In genomic region chr14:60765025-60765424, GRCm38 (mm10) we compare ENCODE assay signal across 12 mouse cellular contexts. TPM values are rescaled to one million over a fixed set of nuclear protein-coding genes. Genes with fewer than 3 reads are reported as not detected.
DNase-seq lines count a peak whose midpoint lies in the region; ATAC-seq lines count a peak whose summit lies in the region.
"Had no signal": no experiment of that assay in that cellular context is flagged by ENCODE, and none has a peak within 500 bp of the region (broad histone marks: within the 10 kb centered on the region; RNA-seq: fewer than 3 reads in every experiment).

No protein-coding gene starts in this region.

- no peaks in the 10 kb centered on the region for H3K27me3 ChIP-seq in kidney, embryonic 15.5 days
- no peaks in the 10 kb centered on the region for H3K27me3 ChIP-seq in hindbrain, embryonic 13.5 days
- H3K27me3 ChIP-seq: neural tube, embryonic 12.5 days had no signal

- H3K79me2 ChIP-seq in macrophage (ENCODE audit: inconsistent target): no peaks in the 10 kb centered on the region

- H3K36me3 ChIP-seq in kidney, embryonic 15.5 days: peaks cover 34% of the 10 kb centered on the region
- no peaks in the 10 kb centered on the region for H3K36me3 ChIP-seq in macrophage (ENCODE audit: inconsistent target)
- peaks cover 22% of the 10 kb centered on the region for H3K36me3 ChIP-seq in hindbrain, embryonic 13.5 days
- H3K36me3 ChIP-seq: G1E had no signal

- H3K4me3 ChIP-seq in kidney, embryonic 15.5 days (replicated peaks): no peak overlapping the region
- H3K4me3 ChIP-seq in macrophage (ENCODE audit: inconsistent target): no peak overlapping the region
- no peak overlapping the region for H3K4me3 ChIP-seq in hindbrain, embryonic 13.5 days
- H3K4me3 ChIP-seq: neural tube, embryonic 12.5 days had no signal

- no peaks in the 10 kb centered on the region for H3K9me3 ChIP-seq in kidney, embryonic 15.5 days (replicated peaks)
- no peaks in the 10 kb centered on the region for H3K9me3 ChIP-seq in hindbrain, embryonic 13.5 days
- H3K9me3 ChIP-seq: G1E; neural tube, embryonic 12.5 days had no signal

- no peak for DNase-seq in kidney, adult 18-20 months
- DNase-seq in heart, adult 8-10 months (ENCODE audit: low spot score): peak; percentile 71
- DNase-seq in kidney, postnatal 14 days: peak; percentile 22
- DNase-seq in layer of hippocampus, postnatal 10 days (ENCODE audit: low spot score in 2 of 2): no peak
- no peak for DNase-seq in thymus, postnatal 4 days
- DNase-seq: layer of hippocampus, adult 9-11 months; right cerebral cortex, postnatal 25 days had no signal

- no peak for ATAC-seq in kidney, embryonic 15.5 days (replicated peaks; ENCODE audit: low FRiP score)
- no peak for ATAC-seq in hindbrain, embryonic 13.5 days (ENCODE audit: low FRiP score)

- 40% methylated on average over 2 of the region's 2 CpGs for WGBS in kidney, embryonic 15.5 days
- 82% methylated on average over 2 of the region's 2 CpGs for WGBS in macrophage (ENCODE audit: missing documents)
- WGBS in hindbrain, embryonic 13.5 days: 59% methylated on average over 2 of the region's 2 CpGs

- H3K27ac ChIP-seq in kidney, embryonic 15.5 days: peak overlapping the region; percentile 32; the same call in 1 of the 2 replicates
- 0 out of 2 replicates have a peak overlapping the region, but pooled peaks have one; percentile 12 for H3K27ac ChIP-seq in macrophage
- no peak overlapping the region for H3K27ac ChIP-seq in hindbrain, embryonic 13.5 days
- H3K27ac ChIP-seq: neural tube, embryonic 12.5 days had no signal

- no peak overlapping the region for H3K4me2 ChIP-seq in kidney, embryonic 15.5 days
- H3K4me2 ChIP-seq in hindbrain, embryonic 13.5 days: no peak overlapping the region
- H3K4me2 ChIP-seq: neural tube, embryonic 12.5 days had no signal

- H3K4me1 ChIP-seq in kidney, embryonic 15.5 days: peaks cover 23% of the 10 kb centered on the region
- H3K4me1 ChIP-seq in hindbrain, embryonic 13.5 days (replicated peaks): 0 out of 2 replicates have a peak, but pooled peaks cover 6% of the 10 kb centered on the region

- no peak overlapping the region for H3K9ac ChIP-seq in kidney, embryonic 15.5 days
- no peak overlapping the region for H3K9ac ChIP-seq in hindbrain, embryonic 13.5 days
- H3K9ac ChIP-seq: neural tube, embryonic 12.5 days had no signal

RNA-seq across cellular contexts. Expression of gene C1qtnf9, which starts 2.9 kb away (rescaled TPM):
- 0.48 and 0.57 TPM in 2 replicates for polyA plus RNA-seq in kidney, embryonic 15.5 days (2015; fragmentation: Nextera tagmentation; extraction: Ambion mirVana)
- 10 to 100 TPM; 39.4 to 49.7 (median 43.6) TPM for total RNA-seq in heart, adult 8-10 months (2022)
- not detected for total RNA-seq in macrophage (2018; cell fraction: chromatin; rRNA removed)
- not detected for total RNA-seq in macrophage (2018; cell fraction: cytosol; rRNA removed)
- total RNA-seq in macrophage (2018; cell fraction: nucleus; rRNA removed): not detected
- polyA plus RNA-seq in macrophage (2018): not detected in 3 replicates
- under 1 TPM in 1 of 2 experiments, not detected in 1; 0.18 TPM for total RNA-seq in layer of hippocampus, postnatal 10 days (2021)
- 0.12 and 0.23 TPM in 2 replicates for polyA plus RNA-seq in hindbrain, embryonic 13.5 days (2015; fragmentation: Nextera tagmentation; extraction: Ambion mirVana)
- polyA plus RNA-seq: G1E had no signal

RNA-seq across cellular contexts. Expression of gene Mipep, which starts 19.3 kb away (rescaled TPM):
- 22.5 and 24.2 TPM in 2 replicates for polyA plus RNA-seq in kidney, embryonic 15.5 days (2015; fragmentation: Nextera tagmentation; extraction: Ambion mirVana)
- total RNA-seq in heart, adult 8-10 months (2022): 10 to 100 TPM; 70.6 to 75.9 (median 73.6) TPM
- total RNA-seq in macrophage (2018; cell fraction: chromatin; rRNA removed): 10 to 100 TPM in 13 of 26 experiments, 1 to 10 TPM in 13; 1.8 to 15.3 (median 10.0) TPM
- 1 to 10 TPM; 4.5 to 7.1 (median 5.7) TPM for total RNA-seq in macrophage (2018; cell fraction: cytosol; rRNA removed)
- total RNA-seq in macrophage (2018; cell fraction: nucleus; rRNA removed): 10 to 100 TPM in 4 of 26 experiments, 1 to 10 TPM in 22; 2.0 to 12.6 (median 7.1) TPM
- 4.1 to 8.9 TPM (median 5.8 TPM) in 3 replicates for polyA plus RNA-seq in macrophage (2018)
- total RNA-seq in layer of hippocampus, postnatal 10 days (2021): 10 to 100 TPM; 25.9 to 26.8 TPM
- 16.4 and 17.5 TPM in 2 replicates for polyA plus RNA-seq in hindbrain, embryonic 13.5 days (2015; fragmentation: Nextera tagmentation; extraction: Ambion mirVana)

Comparison
In these comparisons a context has a peak if more than half of its experiments do, and no peak if none do; other contexts are left out.
1. DNase-seq: peak in heart, adult 8-10 months (single experiment) and kidney, postnatal 14 days (single experiment); none in kidney, adult 18-20 months (single experiment), layer of hippocampus, postnatal 10 days (0 of 2) and thymus, postnatal 4 days (single experiment).